Comparison of ENCODE assay signal across 7 mouse cellular contexts in the genomic region with DNA sequence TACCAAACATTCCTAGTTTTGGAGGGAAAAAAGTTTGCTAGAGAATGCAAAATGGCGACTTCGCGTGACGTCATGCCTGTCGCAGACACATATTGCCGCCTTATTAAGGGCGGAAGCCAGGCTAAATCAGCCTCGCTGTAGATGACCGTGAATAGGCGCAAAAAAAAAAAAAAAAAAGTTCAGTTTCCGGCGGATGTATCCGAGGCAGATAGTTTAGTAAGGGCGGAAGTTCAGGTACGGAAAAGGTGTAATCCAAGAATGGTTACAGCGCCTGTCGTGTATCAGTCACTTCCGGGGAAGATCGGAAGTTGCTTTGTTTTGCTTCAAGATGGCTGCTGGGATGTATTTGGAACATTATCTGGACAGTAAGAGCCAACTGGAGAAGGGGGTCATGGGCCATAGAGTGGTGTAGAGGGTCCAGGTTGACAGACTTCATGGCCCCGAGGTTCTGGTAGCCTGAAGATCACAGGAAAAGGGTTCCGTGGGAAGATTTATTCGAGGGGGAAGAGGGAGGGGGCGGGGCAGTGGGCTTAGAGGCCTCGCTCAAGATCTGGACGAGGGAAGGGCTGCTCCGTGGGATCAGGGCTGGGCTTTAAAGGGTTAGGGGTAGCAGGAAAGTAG. TPM values are rescaled to one million over a fixed set of nuclear protein-coding genes. Genes with fewer than 3 reads are reported as not detected.
DNase-seq lines count a peak whose midpoint lies in the region; ATAC-seq lines count a peak whose summit lies in the region.

Ing4 (plus strand) TSS at position 228 of the 621 bp plus-strand sequence.

- no peaks in the 10 kb centered on the region for H3K27me3 ChIP-seq in embryonic facial prominence, embryonic 12.5 days
- no peaks in the 10 kb centered on the region for H3K27me3 ChIP-seq in limb, embryonic 11.5 days (ENCODE audit: control insufficient read depth, insufficient read depth, low read length)
- no peaks in the 10 kb centered on the region for H3K27me3 ChIP-seq in midbrain, embryonic 14.5 days (ENCODE audit: control insufficient read depth, insufficient read depth, low read length)

- H3K36me3 ChIP-seq in embryonic facial prominence, embryonic 12.5 days, result peaks cover 40% of the 10 kb centered on the region
- peaks cover 10% of the 10 kb centered on the region for H3K36me3 ChIP-seq in limb, embryonic 11.5 days (ENCODE audit: control insufficient read depth, insufficient read depth, low read length)
- H3K36me3 ChIP-seq in midbrain, embryonic 14.5 days (ENCODE audit: control insufficient read depth, insufficient read depth, low read length), result peaks cover 48% of the 10 kb centered on the region

- H3K4me2 ChIP-seq in embryonic facial prominence, embryonic 12.5 days (replicated peaks), result peak within 1 kb of the TSS; percentile 78
- H3K4me2 ChIP-seq in limb, embryonic 11.5 days (ENCODE audit: low read depth, severe bottlenecking), result peak within 1 kb of the TSS; percentile 83
- peak within 1 kb of the TSS; percentile 82 for H3K4me2 ChIP-seq in midbrain, embryonic 14.5 days (ENCODE audit: low read length)

- ATAC-seq in embryonic facial prominence, embryonic 12.5 days (ENCODE audit: insufficient number of reproducible peaks, insufficient read depth, low FRiP score, low TSS enrichment), result peak; percentile 92
- ATAC-seq in limb, embryonic 11.5 days (ENCODE audit: insufficient number of reproducible peaks, low FRiP score, low TSS enrichment, low read depth), result peak; percentile 95
- peak; percentile 97 for ATAC-seq in midbrain, embryonic 14.5 days (ENCODE audit: low FRiP score, low TSS enrichment)

- peak within 1 kb of the TSS; percentile 69 for H3K9ac ChIP-seq in embryonic facial prominence, embryonic 12.5 days
- H3K9ac ChIP-seq in limb, embryonic 11.5 days (ENCODE audit: low read length), result peak within 1 kb of the TSS; percentile 74
- peak within 1 kb of the TSS; percentile 71 for H3K9ac ChIP-seq in midbrain, embryonic 14.5 days (replicated peaks; ENCODE audit: low read length)

- peak within 1 kb of the TSS; percentile 63 for H3K4me3 ChIP-seq in embryonic facial prominence, embryonic 12.5 days
- peak within 1 kb of the TSS; percentile 61 for H3K4me3 ChIP-seq in limb, embryonic 11.5 days (ENCODE audit: low read depth, low read length)
- peak within 1 kb of the TSS; percentile 65 for H3K4me3 ChIP-seq in midbrain, embryonic 14.5 days (replicated peaks; ENCODE audit: low read depth, low read length)

- DNase-seq in adrenal gland, postnatal 25 days, result peak; percentile 86
- DNase-seq in heart, adult 11 months, result peak; percentile 99
- DNase-seq in kidney, adult 18-20 months, result peak; percentile 91
- peak; percentile 92 for DNase-seq in limb, embryonic 11.5 days (ENCODE audit: low spot score)
- peak; percentile 98 for DNase-seq in midbrain, embryonic 14.5 days
- DNase-seq in spleen, adult 18-20 months, result peak; percentile 75 to 82

- WGBS in embryonic facial prominence, embryonic 12.5 days, result under 1% methylated on average over 26 of the region's 26 CpGs
- under 1% methylated on average over 26 of the region's 26 CpGs for WGBS in limb, embryonic 11.5 days
- under 1% methylated on average over 26 of the region's 26 CpGs for WGBS in midbrain, embryonic 14.5 days

- H3K4me1 ChIP-seq in embryonic facial prominence, embryonic 12.5 days, result 0 out of 2 replicates have a peak, but pooled peaks cover 2% of the 10 kb centered on the region
- no peaks in the 10 kb centered on the region for H3K4me1 ChIP-seq in limb, embryonic 11.5 days (ENCODE audit: control insufficient read depth, insufficient read depth, low read length)
- H3K4me1 ChIP-seq in midbrain, embryonic 14.5 days (ENCODE audit: control insufficient read depth, insufficient read depth, low read length), result peaks cover 8% of the 10 kb centered on the region; the same call in 1 of the 2 replicates

- peak within 1 kb of the TSS; percentile 76 for H3K27ac ChIP-seq in embryonic facial prominence, embryonic 12.5 days
- peak within 1 kb of the TSS; percentile 65 for H3K27ac ChIP-seq in limb, embryonic 11.5 days (replicated peaks; ENCODE audit: low read depth, low read length)
- H3K27ac ChIP-seq in midbrain, embryonic 14.5 days (replicated peaks; ENCODE audit: low read depth, low read length), result peak within 1 kb of the TSS; percentile 72

- no peaks in the 10 kb centered on the region for H3K9me3 ChIP-seq in embryonic facial prominence, embryonic 12.5 days
- no peaks in the 10 kb centered on the region for H3K9me3 ChIP-seq in limb, embryonic 11.5 days (ENCODE audit: control insufficient read depth, low read length)
- no peaks in the 10 kb centered on the region for H3K9me3 ChIP-seq in midbrain, embryonic 14.5 days (ENCODE audit: control insufficient read depth, low read length)

RNA-seq across cellular contexts. Expression of gene Ing4, which starts in this region (rescaled TPM):
- total RNA-seq in adrenal gland, postnatal 25 days (2021), result 82.3 and 102 TPM in 2 replicates
- 165 and 176 TPM in 2 replicates for polyA plus RNA-seq in embryonic facial prominence, embryonic 12.5 days (2016; fragmentation: Nextera tagmentation; extraction: Ambion mirVana)
- 128 and 134 TPM in 2 replicates for polyA plus RNA-seq in limb, embryonic 11.5 days (2014; fragmentation: Nextera tagmentation; extraction: Ambion mirVana)
- polyA plus RNA-seq in midbrain, embryonic 14.5 days (2014; fragmentation: Nextera tagmentation; extraction: Ambion mirVana), result 132 and 144 TPM in 2 replicates

Comparison
In these comparisons a context has a peak if more than half of its experiments do, and no peak if none do; other contexts are left out.
1. Peak in every context shown above with its lines: DNase-seq, ATAC-seq, H3K4me3 ChIP-seq and H3K27ac ChIP-seq.